Mouse (Mus musculus): Measurements from ENCODE around the gene Dst. TPM values are rescaled to one million over a fixed set of nuclear protein-coding genes. Genes with fewer than 3 reads are reported as not detected.
A peak's percentile ranks its signal among the peaks of the same experiment; 100 is the strongest.

Dst gene
- total and polyA plus RNA-seq, 3 experiments = 66.7 to 404 (median 334) TPM

DNA sequence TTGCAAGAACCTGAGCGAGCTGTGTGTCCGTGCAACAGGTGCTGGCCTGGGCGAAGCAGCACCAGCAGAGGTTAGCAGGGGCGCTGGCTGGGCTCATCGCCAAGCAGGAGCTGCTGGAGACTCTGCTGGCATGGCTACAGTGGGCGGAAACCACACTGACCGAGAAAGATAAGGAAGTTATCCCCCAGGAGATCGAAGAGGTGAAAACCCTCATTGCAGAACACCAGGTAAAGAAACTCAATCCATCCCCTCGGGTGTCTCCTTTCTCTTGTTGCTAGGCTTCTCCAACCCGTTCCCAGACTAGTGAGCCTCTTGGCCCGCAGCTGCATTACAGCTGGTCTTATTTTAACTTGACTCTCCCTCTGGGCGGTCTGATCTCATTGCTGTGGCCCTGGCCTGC, 382.3 kb downstream of the Dst start:
- WGBS = 44% methylated on average over 12 of the region's 12 CpGs
- peak; percentile 57 to 72 for DNase-seq
- Histone ChIP-seq H3K4me1 (ENCODE audit: control insufficient read depth, insufficient read depth, low read length) (peaks cover 6% of the 10 kb centered on the region), H3K27me3 (ENCODE audit: control insufficient read depth, insufficient read depth, low read length) (no peaks in the 10 kb centered on the region), H3K36me3 (ENCODE audit: control insufficient read depth, insufficient read depth, low read length) (peaks cover 13% of the 10 kb centered on the region), H3K4me3 (no peak overlapping the region), H3K79me2 (replicated peaks; ENCODE audit: control insufficient read depth, insufficient read depth, low read length) (no peaks in the 10 kb centered on the region), H3K9ac (ENCODE audit: low read depth, low read length) (no peak overlapping the region), H3K27ac (peak overlapping the region; percentile 42)
- intact Hi-C loops (cut with DNase I) = no loop called here
- no peak for TF ChIP-seq CTCF (IDR thresholded peaks at IDR 0.05)
- TF ChIP-seq POLR2A (IDR thresholded peaks at IDR 0.05; ENCODE audit: insufficient read depth, low read depth, low read length) = no peak
- 0 out of 2 replicates have a peak, but pooled peaks have one; percentile 38 for TF ChIP-seq EP300 (IDR thresholded peaks at IDR 0.05; ENCODE audit: insufficient read depth, low read depth, low read length)

DNA sequence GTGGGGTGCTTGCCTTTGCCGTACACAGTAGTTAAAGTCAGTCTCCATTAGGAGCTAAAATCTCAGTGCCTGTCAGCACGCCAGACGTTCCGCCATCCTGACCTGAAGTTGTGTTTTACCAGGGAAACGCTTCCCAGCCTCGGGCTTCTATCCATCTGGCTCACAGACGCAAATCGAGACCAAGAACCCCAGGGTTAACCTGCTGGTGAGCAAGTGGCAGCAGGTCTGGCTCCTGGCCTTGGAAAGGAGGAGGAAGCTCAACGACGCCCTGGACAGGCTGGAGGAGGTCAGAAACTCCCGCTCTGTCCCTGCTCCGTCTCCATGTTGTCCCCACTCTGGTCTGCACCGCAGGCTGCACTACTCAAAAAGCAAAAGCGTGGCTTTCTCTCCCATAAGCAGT, 385.2 kb downstream of the Dst start:
- no peak overlapping the region for H3K27ac ChIP-seq
- H3K4me1 ChIP-seq (ENCODE audit: control insufficient read depth, insufficient read depth, low read length) = peaks cover 6% of the 10 kb centered on the region
- no peaks in the 10 kb centered on the region for H3K27me3 ChIP-seq (ENCODE audit: control insufficient read depth, insufficient read depth, low read length)
- TF ChIP-seq POLR2A (IDR thresholded peaks at IDR 0.05; ENCODE audit: insufficient read depth, low read depth, low read length) = no peak
- no peak for TF ChIP-seq CTCF (IDR thresholded peaks at IDR 0.05)
- no peak for TF ChIP-seq EP300 (IDR thresholded peaks at IDR 0.05; ENCODE audit: insufficient read depth, low read depth, low read length)
- WGBS = 62% methylated on average over 14 of the region's 14 CpGs
- no peak for DNase-seq
- no peak overlapping the region for H3K4me3 ChIP-seq
- H3K79me2 ChIP-seq (replicated peaks; ENCODE audit: control insufficient read depth, insufficient read depth, low read length) = no peaks in the 10 kb centered on the region
- peaks cover 11% of the 10 kb centered on the region for H3K36me3 ChIP-seq (ENCODE audit: control insufficient read depth, insufficient read depth, low read length)
- no peak overlapping the region for H3K9ac ChIP-seq (ENCODE audit: low read depth, low read length)
- intact Hi-C loops (cut with DNase I) = no loop called here

DNA sequence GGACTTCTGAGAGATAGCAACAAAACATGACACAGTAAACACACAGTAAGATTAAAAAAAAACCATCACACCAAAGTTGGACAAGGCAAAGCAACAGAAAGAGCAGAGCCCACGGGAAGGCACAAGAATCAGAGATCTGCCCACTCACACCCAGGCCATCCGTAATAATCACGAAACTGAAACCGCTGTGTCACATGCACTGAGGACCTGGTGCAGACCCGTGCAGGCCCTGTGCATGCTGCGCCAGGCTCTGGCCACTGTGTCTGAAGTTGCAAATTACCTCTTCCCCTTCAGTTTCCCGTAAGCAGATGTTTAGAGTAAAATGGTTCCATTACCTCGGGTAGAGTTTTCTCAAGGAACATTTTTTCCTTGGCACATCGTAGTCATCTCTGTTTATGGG, 389.6 kb downstream of the Dst start:
- TF ChIP-seq CTCF (IDR thresholded peaks at IDR 0.05) (no peak), POLR2A (IDR thresholded peaks at IDR 0.05; ENCODE audit: insufficient read depth, low read depth, low read length) (no peak), EP300 (IDR thresholded peaks at IDR 0.05; ENCODE audit: insufficient read depth, low read depth, low read length) (no peak)
- Histone ChIP-seq H3K9ac (ENCODE audit: low read depth, low read length) (no peak overlapping the region), H3K36me3 (ENCODE audit: control insufficient read depth, insufficient read depth, low read length) (peaks cover 3% of the 10 kb centered on the region; the same call in 1 of the 2 replicates), H3K4me1 (ENCODE audit: control insufficient read depth, insufficient read depth, low read length) (no peaks in the 10 kb centered on the region), H3K27me3 (ENCODE audit: control insufficient read depth, insufficient read depth, low read length) (no peaks in the 10 kb centered on the region), H3K79me2 (replicated peaks; ENCODE audit: control insufficient read depth, insufficient read depth, low read length) (no peaks in the 10 kb centered on the region), H3K27ac (no peak overlapping the region), H3K4me3 (no peak overlapping the region)
- WGBS = 89% methylated on average over 9 of the region's 9 CpGs
- DNase-seq = no peak
- intact Hi-C loops (cut with DNase I) = no loop called here

DNA sequence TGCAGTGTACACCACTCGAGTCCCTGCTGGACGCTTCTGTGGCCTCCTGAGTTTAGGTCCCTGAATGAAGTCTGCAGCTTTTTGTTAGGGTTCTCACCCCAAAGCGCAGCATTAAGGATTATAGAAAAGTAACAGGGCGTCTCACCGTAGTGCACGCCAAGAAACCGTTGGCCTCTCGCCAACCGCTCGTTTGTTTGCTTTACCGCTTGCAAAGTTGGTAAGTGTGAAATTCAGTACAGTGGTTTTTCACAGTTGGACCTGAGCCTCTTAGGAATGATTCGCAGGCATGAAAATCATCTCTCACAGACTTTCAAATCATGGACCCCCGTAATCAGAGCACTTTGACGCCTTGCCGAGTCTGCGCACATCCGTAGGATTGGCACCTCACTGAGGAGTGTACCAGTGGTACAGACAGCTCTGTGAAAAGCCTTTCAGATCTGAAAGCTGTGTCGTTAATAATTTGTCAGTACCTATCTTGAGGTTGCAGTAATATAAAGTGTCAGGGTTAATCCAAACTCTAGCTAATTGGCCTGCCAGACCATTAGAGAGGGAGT, 390.7 kb downstream of the Dst start:
- no peaks in the 10 kb centered on the region for H3K79me2 ChIP-seq (replicated peaks; ENCODE audit: control insufficient read depth, insufficient read depth, low read length)
- H3K9ac ChIP-seq (ENCODE audit: low read depth, low read length) = no peak overlapping the region
- H3K4me3 ChIP-seq = no peak overlapping the region
- TF ChIP-seq POLR2A (IDR thresholded peaks at IDR 0.05; ENCODE audit: insufficient read depth, low read depth, low read length) = no peak
- TF ChIP-seq EP300 (IDR thresholded peaks at IDR 0.05; ENCODE audit: insufficient read depth, low read depth, low read length) = no peak
- no peak for TF ChIP-seq CTCF (IDR thresholded peaks at IDR 0.05)
- H3K36me3 ChIP-seq (ENCODE audit: control insufficient read depth, insufficient read depth, low read length) = peaks cover 6% of the 10 kb centered on the region
- H3K27ac ChIP-seq = no peak overlapping the region
- H3K4me1 ChIP-seq (ENCODE audit: control insufficient read depth, insufficient read depth, low read length) = peaks cover 3% of the 10 kb centered on the region
- no peaks in the 10 kb centered on the region for H3K27me3 ChIP-seq (ENCODE audit: control insufficient read depth, insufficient read depth, low read length)
- intact Hi-C loops (cut with DNase I) = no loop called here
- 70% methylated on average over 18 of the region's 18 CpGs for WGBS
- DNase-seq = no peak

DNA sequence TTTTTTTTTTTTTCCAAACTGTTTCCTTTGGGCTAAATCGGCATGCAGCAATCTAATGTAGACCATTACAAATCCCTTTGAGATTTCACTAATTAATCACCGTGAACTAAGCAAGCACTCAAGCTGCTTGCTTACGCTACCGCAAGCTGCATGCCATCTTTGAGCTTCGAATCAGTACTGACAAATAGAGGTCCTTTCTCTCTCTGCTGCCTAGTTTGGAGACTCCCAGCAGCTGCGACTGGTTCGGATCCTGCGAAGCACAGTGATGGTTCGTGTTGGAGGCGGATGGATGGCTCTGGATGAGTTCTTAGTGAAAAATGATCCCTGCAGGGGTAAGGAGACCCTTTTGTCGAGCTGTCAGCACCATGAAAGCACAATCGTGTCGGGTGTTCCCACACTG, 391.5 kb downstream of the Dst start:
- intact Hi-C loops (cut with DNase I) = no loop called here
- Histone ChIP-seq H3K4me1 (ENCODE audit: control insufficient read depth, insufficient read depth, low read length) (peaks cover 7% of the 10 kb centered on the region), H3K27me3 (ENCODE audit: control insufficient read depth, insufficient read depth, low read length) (no peaks in the 10 kb centered on the region), H3K9ac (ENCODE audit: low read depth, low read length) (no peak overlapping the region), H3K79me2 (replicated peaks; ENCODE audit: control insufficient read depth, insufficient read depth, low read length) (no peaks in the 10 kb centered on the region), H3K27ac (no peak overlapping the region), H3K36me3 (ENCODE audit: control insufficient read depth, insufficient read depth, low read length) (peaks cover 11% of the 10 kb centered on the region), H3K4me3 (no peak overlapping the region)
- no peak for DNase-seq
- WGBS = 92% methylated on average over 13 of the region's 13 CpGs
- TF ChIP-seq CTCF (IDR thresholded peaks at IDR 0.05) (no peak), EP300 (IDR thresholded peaks at IDR 0.05; ENCODE audit: insufficient read depth, low read depth, low read length) (no peak), POLR2A (IDR thresholded peaks at IDR 0.05; ENCODE audit: insufficient read depth, low read depth, low read length) (no peak)

DNA sequence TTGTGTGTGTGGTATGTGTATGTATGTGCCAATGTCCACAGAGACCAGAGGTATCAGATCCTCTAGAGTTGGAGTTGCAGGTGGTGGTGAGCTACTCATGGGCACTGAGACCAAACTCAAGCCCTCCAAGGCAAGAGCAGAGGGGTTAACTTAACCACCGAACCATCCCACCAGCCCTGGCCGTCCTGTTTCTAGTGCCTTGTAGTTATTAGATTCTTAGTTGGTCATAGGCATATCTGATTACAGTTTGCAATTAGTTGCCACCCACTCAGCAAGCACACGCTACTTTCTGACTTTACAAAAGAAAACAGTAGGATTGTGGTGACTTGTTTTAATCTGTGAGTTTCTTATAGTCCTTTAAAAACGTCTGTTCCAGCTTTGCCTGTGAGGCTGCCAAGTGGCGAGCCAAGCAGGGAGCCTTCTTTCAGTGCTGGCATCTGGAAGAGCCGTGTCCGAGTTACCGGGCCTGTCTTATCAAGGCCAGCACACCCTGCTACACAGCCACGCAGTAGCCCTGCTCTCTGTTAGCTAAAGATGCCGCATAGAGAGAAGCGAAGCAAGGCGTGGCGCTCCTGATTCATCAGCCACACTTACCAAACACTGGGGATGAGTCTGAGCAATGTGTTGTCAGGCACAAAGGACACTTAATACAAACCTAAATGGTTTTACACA, 392.4 kb downstream of the Dst start:
- no peaks in the 10 kb centered on the region for H3K79me2 ChIP-seq (replicated peaks; ENCODE audit: control insufficient read depth, insufficient read depth, low read length)
- TF ChIP-seq POLR2A (IDR thresholded peaks at IDR 0.05; ENCODE audit: insufficient read depth, low read depth, low read length) (no peak), CTCF (IDR thresholded peaks at IDR 0.05) (no peak)
- peaks cover 7% of the 10 kb centered on the region for H3K4me1 ChIP-seq (ENCODE audit: control insufficient read depth, insufficient read depth, low read length)
- H3K4me3 ChIP-seq = no peak overlapping the region
- intact Hi-C loops (cut with DNase I) = loop anchor here (5.0 kb wide), 1 partner anchor 107 kb away; no protein-coding TSS in a partner anchor
- H3K9ac ChIP-seq (ENCODE audit: low read depth, low read length) = no peak overlapping the region
- no peaks in the 10 kb centered on the region for H3K27me3 ChIP-seq (ENCODE audit: control insufficient read depth, insufficient read depth, low read length)
- no peak for DNase-seq
- WGBS = 61% methylated on average over 13 of the region's 13 CpGs
- no peak overlapping the region for H3K27ac ChIP-seq
- peaks cover 14% of the 10 kb centered on the region for H3K36me3 ChIP-seq (ENCODE audit: control insufficient read depth, insufficient read depth, low read length)
